Mouse (Mus musculus) layer of hippocampus, postnatal 25 days (tissue): ENCODE results near the gene B4galnt3. TPM values are rescaled to one million over a fixed set of nuclear protein-coding genes. Genes with fewer than 3 reads are reported as not detected.

Experiments
- DNase-seq, 2 experiments: peaks; one replicate each; pipeline ENCODE4 v3.0.0; 2022; ENCODE audit warnings: mixed read lengths in 2 of 2, low spot score in 1 of 2; ENCODE audit errors: extremely low spot score in 1 of 2
- total RNA-seq, 2 experiments: library from RNA; stranded (reverse); gene quantifications; 2 replicates each; pipeline ENCODE4 v1.2.3; 2021

Gene B4galnt3
- total RNA-seq, 2 experiments from 2014 or later = 0.49 to 0.61 TPM

DNA sequence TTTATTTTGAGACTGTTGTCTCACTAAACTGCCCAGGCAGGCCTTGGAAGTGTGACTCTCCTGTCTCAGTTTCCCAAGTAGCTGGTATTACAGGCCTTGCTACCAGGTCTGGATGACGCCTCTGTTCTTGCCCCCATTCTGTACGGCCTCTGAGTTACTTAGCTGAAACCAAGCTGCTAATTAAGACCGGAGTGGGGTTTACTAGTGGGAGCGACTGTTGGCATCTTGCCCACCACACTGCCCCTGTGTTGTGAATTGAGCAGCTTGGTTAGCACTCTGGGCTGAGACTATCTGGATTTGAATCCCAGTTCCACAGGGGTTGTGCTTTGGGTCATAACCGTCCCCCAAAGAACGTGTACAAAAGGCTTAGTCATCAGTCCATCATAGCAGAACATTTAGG, 136.9 kb downstream of the B4galnt3 start:
- no peak for DNase-seq

- no peak for DNase-seq
These were observed 138.8 kb downstream of the B4galnt3 start for GRCm38 (mm10) chr6:120155510-120155909.

DNA sequence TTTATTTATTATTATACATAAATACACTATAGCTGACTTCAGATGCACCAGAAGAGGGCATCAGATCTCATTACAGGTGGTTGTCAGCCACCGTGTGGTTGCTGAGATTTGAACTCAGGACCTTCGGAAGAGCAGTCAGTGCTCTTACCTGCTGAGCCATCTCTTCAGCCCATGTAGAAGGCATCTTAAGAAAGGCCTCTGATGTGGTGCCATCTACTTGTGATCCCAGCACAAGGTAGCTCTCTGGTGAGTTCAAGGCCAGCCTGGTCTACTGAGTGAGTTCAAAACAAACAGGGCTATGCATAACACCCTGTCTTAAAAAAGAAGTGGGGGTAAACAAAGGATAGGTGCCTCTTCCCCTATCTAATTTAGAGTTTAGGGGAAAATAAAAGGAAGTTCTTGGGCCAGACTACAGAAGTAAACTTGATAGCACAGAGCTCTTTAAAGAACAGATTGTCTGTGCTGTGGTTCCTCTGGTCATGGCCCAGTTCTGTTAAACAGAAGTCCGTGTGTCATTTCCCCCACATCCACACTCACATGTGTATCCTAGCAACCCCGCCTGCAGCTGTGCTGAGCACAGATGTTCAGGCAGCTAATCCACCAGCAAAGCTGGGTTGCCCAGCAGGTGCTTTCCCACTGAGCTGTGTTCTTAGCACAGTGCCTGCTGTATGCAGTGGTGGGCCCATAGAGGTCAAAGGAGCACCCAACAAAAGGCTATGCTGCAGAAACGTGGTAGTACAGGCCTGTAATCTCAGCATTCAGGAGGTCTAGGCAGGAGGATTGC, 139.6 kb downstream of the B4galnt3 start:
- no peak for DNase-seq

Other genes starting within 250 kb of the B4galnt3 start
- 1 to 10 TPM; 2.3 to 2.9 TPM for gene Ninj2, start 201.2 kb downstream of the B4galnt3 start, total RNA-seq
- not detected for gene D330020A13Rik, start 195 bp downstream of the B4galnt3 start, total RNA-seq
- gene Kdm5a, start 69.6 kb upstream of the B4galnt3 start, total RNA-seq = 10 to 100 TPM; 38.9 to 49.5 TPM
- 1 to 10 TPM; 4.9 to 6.0 TPM for gene Ccdc77, start 69.8 kb upstream of the B4galnt3 start, total RNA-seq
- gene Il17ra, start 168.7 kb upstream of the B4galnt3 start, total RNA-seq = 1 to 10 TPM; 4.1 to 7.2 TPM
- 10 to 100 TPM; 44.8 to 45.3 TPM for gene Tmem121b, start 199.2 kb upstream of the B4galnt3 start, total RNA-seq
- gene Hdhd5, start 236.8 kb upstream of the B4galnt3 start, total RNA-seq = 10 to 100 TPM; 26.2 to 35.9 TPM